Mouse (Mus musculus) CH12.LX (cell line): ENCODE results near the gene Ubxn1. TPM values are rescaled to one million over a fixed set of nuclear protein-coding genes. Genes with fewer than 3 reads are reported as not detected.

Experiments
- DNase-seq: peaks from one replicate; pipeline ENCODE4 v3.0.0-alpha.2; 2013; ENCODE audit errors: extremely low read depth
- H3K27ac ChIP-seq: 2 replicates; pipeline ENCODE4 v1.5.1; 2012; ENCODE audit warnings: low read depth, mild to moderate bottlenecking, control low read depth, moderate library complexity; ENCODE audit not compliant: insufficient read depth
- H3K27me3 ChIP-seq: replicated peaks from 2 replicates; pipeline ENCODE3; 2012; ENCODE audit warnings: inconsistent platforms
- H3K36me3 ChIP-seq, 2 experiments: replicated peaks in 1 of 2; 2 replicates each; pipeline versions ENCODE3 to v1.6.1; 2012; ENCODE audit warnings: inconsistent platforms in 1 of 2, low read length in 1 of 2, mild to moderate bottlenecking in 1 of 2, mixed read lengths in 1 of 2, moderate library complexity in 1 of 2; ENCODE audit not compliant: control insufficient read depth in 1 of 2, insufficient read depth in 1 of 2
- H3K4me1 ChIP-seq, 2 experiments: 2 replicates each; pipeline ENCODE4 v1.6.1; 2012; ENCODE audit warnings: inconsistent platforms in 1 of 2, moderate library complexity in 1 of 2; ENCODE audit not compliant: insufficient read depth in 2 of 2, control insufficient read depth in 1 of 2
- H3K4me2 ChIP-seq: 2 replicates; pipeline ENCODE4 v1.6.1; 2012; ENCODE audit warnings: low read depth, mild to moderate bottlenecking, control low read depth; ENCODE audit not compliant: poor library complexity, insufficient read depth, severe bottlenecking
- H3K4me3 ChIP-seq, 3 experiments: fragments of 150-350 bp in 1 of 3; sonication (generic) in 1 of 3; replicated peaks in 1 of 3; 2 replicates each; pipeline versions ENCODE3 to v1.5.1; 2011 to 2012; ENCODE audit warnings: low read depth in 2 of 3, low read length in 2 of 3, mild to moderate bottlenecking in 2 of 3, moderate library complexity in 2 of 3, control low read depth in 1 of 3, improper control_type of control experiment in 1 of 3, inconsistent platforms in 1 of 3, mixed read lengths in 1 of 3; ENCODE audit not compliant: poor library complexity in 1 of 3
- H3K79me2 ChIP-seq: replicated peaks from 2 replicates; pipeline ENCODE4 v1.6.1; 2012; ENCODE audit warnings: mild to moderate bottlenecking, moderate library complexity; ENCODE audit not compliant: control insufficient read depth, poor library complexity, insufficient read depth, severe bottlenecking; ENCODE audit errors: extremely low read depth
- H3K9ac ChIP-seq: 2 replicates; pipeline ENCODE4 v1.6.1; 2012; ENCODE audit warnings: low read depth, mild to moderate bottlenecking, control low read depth, moderate library complexity; ENCODE audit not compliant: insufficient read depth
- H3K9me3 ChIP-seq: replicated peaks from 2 replicates; pipeline ENCODE3; 2012; ENCODE audit warnings: low read length, inconsistent platforms, mixed read lengths
- BHLHE40 ChIP-seq: IDR thresholded peaks from 2 replicates; pipeline ENCODE4 v1.6.1; 2011; ENCODE audit warnings: mild to moderate bottlenecking, low read depth, low read length, improper control_type of control experiment
- ETS1 ChIP-seq: conservative IDR thresholded peaks from 2 replicates; pipeline ENCODE4 v1.6.1; 2012; ENCODE audit warnings: low read depth, mild to moderate bottlenecking, inconsistent platforms, low read length, improper control_type of control experiment, moderate library complexity
- MAFK ChIP-seq: IDR thresholded peaks from 2 replicates; pipeline ENCODE4 v1.6.1; 2011; ENCODE audit warnings: low read length, improper control_type of control experiment; ENCODE audit not compliant: insufficient replicate concordance
- MXI1 ChIP-seq: IDR thresholded peaks from 2 replicates; pipeline ENCODE4 v1.6.1; 2011; ENCODE audit warnings: mild to moderate bottlenecking, low read depth, low read length, improper control_type of control experiment
- MYC ChIP-seq: IDR thresholded peaks from 2 replicates; pipeline ENCODE4 v1.6.1; 2011; ENCODE audit warnings: low read depth, mild to moderate bottlenecking, improper control_type of control experiment, low read length
- NELFE ChIP-seq: IDR thresholded peaks from 2 replicates; pipeline ENCODE4 v1.6.1; 2011; ENCODE audit warnings: low read depth, low read length, improper control_type of control experiment
- PAX5 ChIP-seq: IDR thresholded peaks from 2 replicates; pipeline ENCODE4 v1.6.1; 2012; ENCODE audit warnings: low read length, inconsistent platforms, mixed read lengths
- RAD21 ChIP-seq: IDR thresholded peaks from 2 replicates; pipeline ENCODE4 v1.6.1; 2011; ENCODE audit warnings: low read depth, mild to moderate bottlenecking, low read length, improper control_type of control experiment, moderate library complexity
- SMC3 ChIP-seq: IDR thresholded peaks from 2 replicates; pipeline ENCODE4 v1.6.1; 2011; ENCODE audit warnings: low read depth, low read length, improper control_type of control experiment
- USF2 ChIP-seq: conservative IDR thresholded peaks from 2 replicates; pipeline ENCODE4 v1.6.1; 2011; ENCODE audit warnings: low read depth, low read length, improper control_type of control experiment
- ZC3H11A ChIP-seq: IDR thresholded peaks from 2 replicates; pipeline ENCODE4 v1.6.1; 2012; ENCODE audit warnings: low read depth, mild to moderate bottlenecking, inconsistent platforms, low read length, improper control_type of control experiment
- dilution Hi-C: fragments of 300-500 bp; cut with MboI; formaldehyde crosslinking; loops from 2 replicates; pipeline ENCODE4 v1.14.3; 2020; ENCODE audit warnings: low sequenced_read_pairs; ENCODE audit not compliant: extremely low pct_unique_long_range_greater_than_20kb, extremely low pct_ligation_motif_present
- in situ Hi-C: fragments of 300-500 bp; cut with MboI; formaldehyde crosslinking; loops from 3 replicates; pipeline ENCODE4 v1.14.3; 2019; ENCODE audit warnings: low sequenced_read_pairs, low pct_ligation_motif_present, low pct_unique_long_range_greater_than_20kb, mixed read lengths
- polyA plus RNA-seq: library from polyadenylated mRNA; unstranded; fragments of >175 nt; gene quantifications from 2 replicates; pipeline ENCODE4 v1.2.1, GENCODE M21; 2012; ENCODE audit warnings: low read depth; ENCODE audit not compliant: insufficient read length
- total RNA-seq, 2 experiments: library from RNA; depleted of rRNA; stranded (reverse); fragments of 300-350 nt in 1 of 2; fragments of >200 nt in 1 of 2; gene quantifications; 2 replicates each; pipeline ENCODE4 v1.2.3; 2012 to 2014

The Ubxn1 gene
- total and polyA plus RNA-seq, 3 experiments, result 96.3 to 226 (median 140) TPM

- TF ChIP-seq ETS1 (no peak), MAFK (no peak), MYC (no peak), ZC3H11A (no peak), USF2 (peak; percentile 94), SMC3 (no peak)
- TF ChIP-seq, all 38 proteins: peak for 5
Observed at GRCm38 (mm10) chr19:8920836-8921291, 49.6 kb downstream of the Ubxn1 start (continued).

GRCm38 (mm10) chr19:8921741-8922140 is 50.4 kb downstream of the Ubxn1 start:
- TF ChIP-seq MXI1, result no peak
- TF ChIP-seq PAX5, result no peak
- TF ChIP-seq BHLHE40, result no peak
- TF ChIP-seq RAD21, result no peak
- TF ChIP-seq MYC, result no peak
- TF ChIP-seq NELFE, result no peak
- in situ Hi-C loops, result no loop called here
- Histone ChIP-seq H3K27ac (0 out of 2 replicates have a peak overlapping the region, but pooled peaks have one; percentile 9), H3K27me3 (no peaks in the 10 kb centered on the region), H3K9ac (peak overlapping the region; percentile 96; the same call in 1 of the 2 replicates), H3K4me2 (peak overlapping the region; percentile 74), H3K9me3 (no peaks in the 10 kb centered on the region), H3K4me1 (peaks cover 0 to 21% of the 10 kb centered on the region in 2 experiments; a peak in 2 of 4 replicates), H3K4me3 (peak overlapping the region; percentile 29 to 95 (median 81)), H3K36me3 (peaks cover 22 to 40% of the 10 kb centered on the region in 2 experiments), H3K79me2 (peaks cover 19% of the 10 kb centered on the region)
- DNase-seq, result peak; percentile 17
- dilution Hi-C loops, result no loop called here

Other genes starting within 250 kb of the Ubxn1 start
Only the 20 nearest of the 32 such genes appear.
- 157 and 162 TPM in 2 replicates for gene Polr2g, start 72.9 kb upstream of the Ubxn1 start, total RNA-seq (2012; rRNA removed)
- 173 and 182 TPM in 2 replicates for gene Polr2g, start 72.9 kb upstream of the Ubxn1 start, total RNA-seq (2014; rRNA removed)
- 138 and 148 TPM in 2 replicates for gene Polr2g, start 72.9 kb upstream of the Ubxn1 start, polyA plus RNA-seq
- gene Zbtb3, start 68.9 kb upstream of the Ubxn1 start, total RNA-seq (2012; rRNA removed), result 2.4 and 2.5 TPM in 2 replicates
- gene Zbtb3, start 68.9 kb upstream of the Ubxn1 start, total RNA-seq (2014; rRNA removed), result 1.1 and 2.2 TPM in 2 replicates
- 1.2 and 1.3 TPM in 2 replicates for gene Zbtb3, start 68.9 kb upstream of the Ubxn1 start, polyA plus RNA-seq
- gene Ttc9c, start 52.2 kb upstream of the Ubxn1 start, total RNA-seq (2012; rRNA removed), result 37.6 and 42.0 TPM in 2 replicates
- 56.5 and 57.2 TPM in 2 replicates for gene Ttc9c, start 52.2 kb upstream of the Ubxn1 start, total RNA-seq (2014; rRNA removed)
- gene Ttc9c, start 52.2 kb upstream of the Ubxn1 start, polyA plus RNA-seq, result 42.2 and 44.7 TPM in 2 replicates
- 44.3 and 44.8 TPM in 2 replicates for gene Hnrnpul2, start 51.5 kb upstream of the Ubxn1 start, total RNA-seq (2012; rRNA removed)
- 17.8 and 19.7 TPM in 2 replicates for gene Hnrnpul2, start 51.5 kb upstream of the Ubxn1 start, total RNA-seq (2014; rRNA removed)
- 81.6 and 94.1 TPM in 2 replicates for gene Hnrnpul2, start 51.5 kb upstream of the Ubxn1 start, polyA plus RNA-seq
- gene AC129217.1, start 41.7 kb upstream of the Ubxn1 start, total RNA-seq (2012; rRNA removed), result 0.25 and 0.67 TPM in 2 replicates
- gene AC129217.1, start 41.7 kb upstream of the Ubxn1 start, total RNA-seq (2014; rRNA removed), result 2.1 and 5.1 TPM in 2 replicates
- 63.9 and 77.4 TPM in 2 replicates for gene AC129217.1, start 41.7 kb upstream of the Ubxn1 start, polyA plus RNA-seq
- gene Bscl2, start 34.0 kb upstream of the Ubxn1 start, total RNA-seq (2012; rRNA removed), result 91.0 and 117 TPM in 2 replicates
- 27.9 and 30.9 TPM in 2 replicates for gene Bscl2, start 34.0 kb upstream of the Ubxn1 start, total RNA-seq (2014; rRNA removed)
- gene Bscl2, start 34.0 kb upstream of the Ubxn1 start, polyA plus RNA-seq, result 46.7 and 51.6 TPM in 2 replicates
- 3.1 and 6.1 TPM in 2 replicates for gene Gng3, start 32.3 kb upstream of the Ubxn1 start, total RNA-seq (2012; rRNA removed)
- gene Gng3, start 32.3 kb upstream of the Ubxn1 start, total RNA-seq (2014; rRNA removed), result 0.55 and 0.56 TPM in 2 replicates
- 8.1 and 10.3 TPM in 2 replicates for gene Gng3, start 32.3 kb upstream of the Ubxn1 start, polyA plus RNA-seq
- gene Lrrn4cl, start 20.7 kb upstream of the Ubxn1 start, total RNA-seq (2012; rRNA removed), result 0.13 and 0.17 TPM in 2 replicates
- 0.31 and 0.32 TPM in 2 replicates for gene Lrrn4cl, start 20.7 kb upstream of the Ubxn1 start, total RNA-seq (2014; rRNA removed)
- 0.41 and 0.61 TPM in 2 replicates for gene Lrrn4cl, start 20.7 kb upstream of the Ubxn1 start, polyA plus RNA-seq
- 53.9 and 56.6 TPM in 2 replicates for gene Uqcc3, start 9.4 kb downstream of the Ubxn1 start, total RNA-seq (2012; rRNA removed)
- 23.5 and 24.0 TPM in 2 replicates for gene Uqcc3, start 9.4 kb downstream of the Ubxn1 start, total RNA-seq (2014; rRNA removed)
- gene Uqcc3, start 9.4 kb downstream of the Ubxn1 start, polyA plus RNA-seq, result 42.6 and 52.0 TPM in 2 replicates
- 7.5 and 14.3 TPM in 2 replicates for gene Lbhd1, start 12.2 kb downstream of the Ubxn1 start, total RNA-seq (2012; rRNA removed)
- gene Lbhd1, start 12.2 kb downstream of the Ubxn1 start, total RNA-seq (2014; rRNA removed), result 15.5 and 15.6 TPM in 2 replicates
- gene Lbhd1, start 12.2 kb downstream of the Ubxn1 start, polyA plus RNA-seq, result 50.4 and 80.4 TPM in 2 replicates
- gene Gm49403, start 12.4 kb downstream of the Ubxn1 start, total RNA-seq (2012; rRNA removed), result not detected in 2 replicates
- not detected in 2 replicates for gene Gm49403, start 12.4 kb downstream of the Ubxn1 start, total RNA-seq (2014; rRNA removed)
- not detected in 2 replicates for gene Gm49403, start 12.4 kb downstream of the Ubxn1 start, polyA plus RNA-seq
- gene 1810009A15Rik, start 17.4 kb downstream of the Ubxn1 start, total RNA-seq (2012; rRNA removed), result 157 and 224 TPM in 2 replicates
- 198 and 218 TPM in 2 replicates for gene 1810009A15Rik, start 17.4 kb downstream of the Ubxn1 start, total RNA-seq (2014; rRNA removed)
- 161 and 176 TPM in 2 replicates for gene 1810009A15Rik, start 17.4 kb downstream of the Ubxn1 start, polyA plus RNA-seq
- gene Gm49416, start 17.4 kb downstream of the Ubxn1 start, total RNA-seq (2012; rRNA removed), result not detected in 2 replicates
- not detected in 2 replicates for gene Gm49416, start 17.4 kb downstream of the Ubxn1 start, total RNA-seq (2014; rRNA removed)
- gene Gm49416, start 17.4 kb downstream of the Ubxn1 start, polyA plus RNA-seq, result 11.1 and 53.2 TPM in 2 replicates
- gene Ints5, start 21.5 kb downstream of the Ubxn1 start, total RNA-seq (2012; rRNA removed), result 38.9 and 49.9 TPM in 2 replicates
- gene Ints5, start 21.5 kb downstream of the Ubxn1 start, total RNA-seq (2014; rRNA removed), result 15.7 and 17.2 TPM in 2 replicates
- gene Ints5, start 21.5 kb downstream of the Ubxn1 start, polyA plus RNA-seq, result 30.6 and 38.0 TPM in 2 replicates
- 165 and 169 TPM in 2 replicates for gene Ganab, start 26.6 kb downstream of the Ubxn1 start, total RNA-seq (2012; rRNA removed)
- 85.7 and 97.0 TPM in 2 replicates for gene Ganab, start 26.6 kb downstream of the Ubxn1 start, total RNA-seq (2014; rRNA removed)
- 139 and 143 TPM in 2 replicates for gene Ganab, start 26.6 kb downstream of the Ubxn1 start, polyA plus RNA-seq
- 49.9 and 54.8 TPM in 2 replicates for gene B3gat3, start 48.9 kb downstream of the Ubxn1 start, total RNA-seq (2012; rRNA removed)
- 17.8 and 18.6 TPM in 2 replicates for gene B3gat3, start 48.9 kb downstream of the Ubxn1 start, total RNA-seq (2014; rRNA removed)
- 31.0 and 33.0 TPM in 2 replicates for gene B3gat3, start 48.9 kb downstream of the Ubxn1 start, polyA plus RNA-seq
- 5.5 and 5.6 TPM in 2 replicates for gene Rom1, start 57.9 kb downstream of the Ubxn1 start, total RNA-seq (2012; rRNA removed)
- 4.2 and 4.7 TPM in 2 replicates for gene Rom1, start 57.9 kb downstream of the Ubxn1 start, total RNA-seq (2014; rRNA removed)
- 4.8 and 4.9 TPM in 2 replicates for gene Rom1, start 57.9 kb downstream of the Ubxn1 start, polyA plus RNA-seq
- 33.3 and 33.6 TPM in 2 replicates for gene Eml3, start 58.1 kb downstream of the Ubxn1 start, total RNA-seq (2012; rRNA removed)
- gene Eml3, start 58.1 kb downstream of the Ubxn1 start, total RNA-seq (2014; rRNA removed), result 18.7 and 20.4 TPM in 2 replicates
- gene Eml3, start 58.1 kb downstream of the Ubxn1 start, polyA plus RNA-seq, result 35.2 and 37.3 TPM in 2 replicates
- gene Mta2, start 70.4 kb downstream of the Ubxn1 start, total RNA-seq (2012; rRNA removed), result 131 and 158 TPM in 2 replicates
- gene Mta2, start 70.4 kb downstream of the Ubxn1 start, total RNA-seq (2014; rRNA removed), result 115 and 117 TPM in 2 replicates
- gene Mta2, start 70.4 kb downstream of the Ubxn1 start, polyA plus RNA-seq, result 149 and 162 TPM in 2 replicates
- 47.7 and 49.1 TPM in 2 replicates for gene Tut1, start 82.4 kb downstream of the Ubxn1 start, total RNA-seq (2012; rRNA removed)
- gene Tut1, start 82.4 kb downstream of the Ubxn1 start, total RNA-seq (2014; rRNA removed), result 40.4 and 41.8 TPM in 2 replicates
- gene Tut1, start 82.4 kb downstream of the Ubxn1 start, polyA plus RNA-seq, result 52.9 and 54.9 TPM in 2 replicates